Mouse (Mus musculus) liver, embryonic 11.5 days (tissue): ENCODE data around the gene Slc26a3. TPM values are rescaled to one million over a fixed set of nuclear protein-coding genes. Genes with fewer than 3 reads are reported as not detected.

ENCODE experiments used
- ATAC-seq: fragments of 200-750 bp; cut with Nextera tagmentation; replicated peaks from 2 replicates; pipeline ENCODE4 v1.8.0; 2017; ENCODE audit warnings: moderate number of reproducible peaks, mild to moderate bottlenecking, moderate TSS enrichment, moderate library complexity; ENCODE audit not compliant: low FRiP score
- DNase-seq: peaks from one replicate; pipeline ENCODE4 v3.0.0-alpha.2; 2017; ENCODE audit warnings: low spot score
- H3K27ac ChIP-seq: fragments of 300-500 bp; sonication (generic); 2 replicates; pipeline ENCODE4 v1.5.1; 2014; ENCODE audit warnings: mild to moderate bottlenecking, low read depth, low read length, control low read depth
- H3K27me3 ChIP-seq: fragments of 300-500 bp; sonication (generic); replicated peaks from 2 replicates; pipeline ENCODE4 v1.6.1; 2014; ENCODE audit warnings: low read length, mixed read lengths; ENCODE audit not compliant: control insufficient read depth, insufficient read depth
- H3K36me3 ChIP-seq: fragments of 300-500 bp; sonication (generic); 2 replicates; pipeline ENCODE4 v1.6.1; 2014; ENCODE audit warnings: mild to moderate bottlenecking, low read length, moderate library complexity, mixed read lengths; ENCODE audit not compliant: control insufficient read depth, insufficient read depth
- H3K4me1 ChIP-seq: fragments of 300-500 bp; sonication (generic); replicated peaks from 2 replicates; pipeline ENCODE4 v1.6.1; 2014; ENCODE audit warnings: low read length, mixed read lengths; ENCODE audit not compliant: control insufficient read depth, insufficient read depth
- H3K4me2 ChIP-seq: fragments of 300-500 bp; sonication (generic); 2 replicates; pipeline ENCODE4 v1.6.1; 2014; ENCODE audit warnings: mild to moderate bottlenecking, control low read depth, moderate library complexity
- H3K4me3 ChIP-seq: fragments of 300-500 bp; sonication (generic); 2 replicates; pipeline ENCODE4 v1.5.1; 2014; ENCODE audit warnings: low read depth, low read length, control low read depth
- H3K9ac ChIP-seq: fragments of 300-500 bp; sonication (generic); 2 replicates; pipeline ENCODE4 v1.6.1; 2014; ENCODE audit warnings: low read depth, low read length, control low read depth
- H3K9me3 ChIP-seq: fragments of 300-500 bp; sonication (generic); 2 replicates; pipeline ENCODE4 v1.6.1; 2016; ENCODE audit warnings: low read length, inconsistent platforms, mixed read lengths; ENCODE audit not compliant: control insufficient read depth
- WGBS: fragments of 180-500 bp; shearing (Covaris S2); extraction: QIAGEN DNeasy Blood & Tissue Kit; methylation state at CpG from one replicate; pipeline ENCODE4 v1.1.7; 2014; 5-methylcytosine and 5-hydroxymethylcytosine counted together
- polyA plus RNA-seq: library from polyadenylated mRNA; unstranded; fragments of >200 nt; fragmentation: Nextera tagmentation; extraction: Ambion mirVana; gene quantifications from 2 replicates; pipeline ENCODE4 v1.2.1, GENCODE M21; 2014

The Slc26a3 gene
- polyA plus RNA-seq, 1 experiment from 2014 or later: not detected

- ATAC-seq (no peak), DNase-seq (no peak)
- H3K9me3 ChIP-seq: no peaks in the 10 kb centered on the region
- H3K9ac ChIP-seq: no peak overlapping the region
- no peaks in the 10 kb centered on the region for H3K36me3 ChIP-seq
- H3K27ac ChIP-seq: no peak overlapping the region
- no peak overlapping the region for H3K4me2 ChIP-seq
- no peaks in the 10 kb centered on the region for H3K27me3 ChIP-seq
- no peak overlapping the region for H3K4me3 ChIP-seq
- WGBS: 60% methylated on average over 4 of the region's 4 CpGs
- H3K4me1 ChIP-seq: peaks cover 4% of the 10 kb centered on the region; the same call in 1 of the 2 replicates
These were observed 15.4 kb upstream of the Slc26a3 start for GRCm38 (mm10) chr12:31375283-31375615.

- DNase-seq: no peak
- Histone ChIP-seq H3K36me3 (no peaks in the 10 kb centered on the region), H3K9me3 (no peaks in the 10 kb centered on the region), H3K9ac (no peak overlapping the region), H3K4me3 (no peak overlapping the region), H3K4me2 (peak overlapping the region; percentile 50), H3K4me1 (peaks cover 4% of the 10 kb centered on the region; the same call in 1 of the 2 replicates), H3K27ac (no peak overlapping the region), H3K27me3 (no peaks in the 10 kb centered on the region)
- WGBS: 13% methylated on average over 13 of the region's 13 CpGs
- ATAC-seq: no peak
These were observed 14.2 kb upstream of the Slc26a3 start for GRCm38 (mm10) chr12:31376326-31376950.

- WGBS: 76% methylated on average over 11 of the region's 11 CpGs
- no peak for DNase-seq
- ATAC-seq: no peak
- Histone ChIP-seq H3K27me3 (no peaks in the 10 kb centered on the region), H3K4me1 (peaks cover 4% of the 10 kb centered on the region; the same call in 1 of the 2 replicates), H3K27ac (no peak overlapping the region), H3K4me2 (peak overlapping the region; percentile 13; the same call in 1 of the 2 replicates), H3K4me3 (no peak overlapping the region), H3K36me3 (no peaks in the 10 kb centered on the region), H3K9ac (no peak overlapping the region), H3K9me3 (no peaks in the 10 kb centered on the region)
These were observed 13.4 kb upstream of the Slc26a3 start for GRCm38 (mm10) chr12:31377241-31377640.

GRCm38 (mm10) chr12:31380878-31381277, 9.8 kb upstream of the Slc26a3 start:
- H3K4me3 ChIP-seq: no peak overlapping the region
- H3K4me1 ChIP-seq: peaks cover 1% of the 10 kb centered on the region; the same call in 1 of the 2 replicates
- no peak overlapping the region for H3K4me2 ChIP-seq
- H3K27ac ChIP-seq: no peak overlapping the region
- no peaks in the 10 kb centered on the region for H3K27me3 ChIP-seq
- 37% methylated on average over 2 of the region's 2 CpGs for WGBS
- H3K9ac ChIP-seq: no peak overlapping the region
- H3K36me3 ChIP-seq: no peaks in the 10 kb centered on the region
- no peaks in the 10 kb centered on the region for H3K9me3 ChIP-seq
- ATAC-seq: no peak
- DNase-seq: no peak

- H3K9me3 ChIP-seq: no peaks in the 10 kb centered on the region
- no peak overlapping the region for H3K27ac ChIP-seq
- no peaks in the 10 kb centered on the region for H3K36me3 ChIP-seq
- no peak overlapping the region for H3K4me2 ChIP-seq
- no peak overlapping the region for H3K9ac ChIP-seq
- ATAC-seq (no peak), DNase-seq (no peak)
- no peaks in the 10 kb centered on the region for H3K4me1 ChIP-seq
- no peak overlapping the region for H3K4me3 ChIP-seq
- no peaks in the 10 kb centered on the region for H3K27me3 ChIP-seq
- 67% methylated on average over 2 of the region's 2 CpGs for WGBS
These were observed 8.2 kb upstream of the Slc26a3 start for GRCm38 (mm10) chr12:31382451-31382850.

DNA sequence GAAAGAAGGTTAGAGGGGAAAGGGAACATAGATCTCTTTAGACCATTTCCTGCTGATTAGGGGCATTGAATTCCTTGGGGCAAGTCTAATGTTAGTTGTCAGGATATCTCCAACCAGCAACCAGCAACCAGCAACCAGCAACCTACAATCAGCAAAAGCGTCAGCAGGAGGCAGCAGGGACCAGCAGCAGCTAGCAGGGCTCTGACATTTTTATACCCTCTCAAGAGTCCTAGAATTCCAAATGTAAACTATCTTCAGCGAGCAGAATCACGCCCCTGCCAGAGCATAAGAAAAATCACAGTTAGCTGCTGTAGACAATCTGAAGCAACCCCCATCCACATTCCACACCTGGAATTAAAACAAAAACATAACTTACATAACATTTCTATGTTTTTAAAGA, 3.4 kb upstream of the Slc26a3 start:
- no peak for ATAC-seq
- Histone ChIP-seq H3K4me3 (no peak overlapping the region), H3K27ac (no peak overlapping the region), H3K4me2 (no peak overlapping the region), H3K4me1 (no peaks in the 10 kb centered on the region), H3K9ac (no peak overlapping the region), H3K9me3 (no peaks in the 10 kb centered on the region), H3K27me3 (no peaks in the 10 kb centered on the region), H3K36me3 (no peaks in the 10 kb centered on the region)
- 41% methylated on average over 3 of the region's 3 CpGs for WGBS
- no peak for DNase-seq

GRCm38 (mm10) chr12:31391696-31392095, 1.0 kb downstream of the Slc26a3 start:
- no peak overlapping the region for H3K9ac ChIP-seq
- H3K4me3 ChIP-seq: no peak overlapping the region
- 91% methylated on average over 12 of the region's 12 CpGs for WGBS
- no peaks in the 10 kb centered on the region for H3K36me3 ChIP-seq
- no peaks in the 10 kb centered on the region for H3K4me1 ChIP-seq
- DNase-seq (no peak), ATAC-seq (no peak)
- no peak overlapping the region for H3K4me2 ChIP-seq
- H3K9me3 ChIP-seq: no peaks in the 10 kb centered on the region
- no peak overlapping the region for H3K27ac ChIP-seq
- H3K27me3 ChIP-seq: no peaks in the 10 kb centered on the region

DNA sequence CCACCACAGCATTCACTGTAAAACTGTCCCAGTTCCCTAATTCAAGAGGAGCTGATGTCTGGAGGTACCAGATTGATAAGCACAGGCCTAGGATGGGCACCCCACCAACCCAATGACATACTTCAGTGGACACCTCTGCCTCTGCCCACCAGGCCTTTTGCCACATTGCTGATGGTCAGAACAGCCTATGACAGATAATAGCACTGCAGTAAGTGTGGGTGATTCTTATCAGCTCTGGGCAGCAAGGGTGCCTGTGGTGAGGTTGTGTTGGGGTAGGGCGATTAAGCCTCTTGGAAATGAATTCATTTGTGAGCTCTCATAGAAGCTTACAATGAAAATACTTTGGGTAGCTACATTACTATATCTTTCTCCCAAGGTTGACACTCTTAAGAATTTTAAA, 5.2 kb downstream of the Slc26a3 start:
- H3K4me2 ChIP-seq: no peak overlapping the region
- H3K27me3 ChIP-seq: no peaks in the 10 kb centered on the region
- no peaks in the 10 kb centered on the region for H3K4me1 ChIP-seq
- H3K36me3 ChIP-seq: no peaks in the 10 kb centered on the region
- DNase-seq (no peak), ATAC-seq (no peak)
- H3K9me3 ChIP-seq: no peaks in the 10 kb centered on the region
- no peak overlapping the region for H3K4me3 ChIP-seq
- no peak overlapping the region for H3K27ac ChIP-seq
- no peak overlapping the region for H3K9ac ChIP-seq
- 81% methylated on average over 1 of the region's 1 CpGs for WGBS

GRCm38 (mm10) chr12:31397709-31398108, 7.0 kb downstream of the Slc26a3 start:
- Histone ChIP-seq H3K27ac (no peak overlapping the region), H3K9ac (no peak overlapping the region), H3K4me3 (no peak overlapping the region), H3K4me1 (no peaks in the 10 kb centered on the region), H3K27me3 (no peaks in the 10 kb centered on the region), H3K4me2 (no peak overlapping the region), H3K36me3 (no peaks in the 10 kb centered on the region), H3K9me3 (no peaks in the 10 kb centered on the region)
- no peak for ATAC-seq
- 83% methylated on average over 4 of the region's 4 CpGs for WGBS
- no peak for DNase-seq
